ENCODE assay signal across 8 mouse cellular contexts in the genomic region with DNA sequence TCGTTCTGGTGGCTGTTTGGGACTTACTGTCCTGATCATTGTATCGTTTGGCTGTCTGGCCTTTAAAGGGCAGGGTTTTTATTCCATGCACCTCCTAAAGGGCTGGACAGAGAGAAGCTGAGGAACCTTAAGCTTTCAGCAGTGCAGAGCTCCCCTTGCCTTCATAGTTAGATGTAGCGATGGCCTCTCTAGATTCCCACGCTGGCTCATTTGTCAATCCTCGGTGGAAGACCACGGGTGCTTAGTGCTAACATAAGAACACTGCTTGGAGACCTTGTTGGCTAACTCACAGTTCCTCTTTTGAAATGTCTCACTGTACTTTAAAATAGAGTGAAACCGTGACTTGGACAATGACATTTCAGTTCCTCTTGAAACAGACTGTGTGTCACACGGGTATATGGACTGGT. TPM values are rescaled to one million over a fixed set of nuclear protein-coding genes. Genes with fewer than 3 reads are reported as not detected.
A peak's percentile ranks its signal among the peaks of the same experiment; 100 is the strongest.
DNase-seq lines count a peak whose midpoint lies in the region.

No protein-coding gene starts in this region.

- DNase-seq in adrenal gland, adult 2 months = peak; percentile 28
- DNase-seq in adrenal gland, postnatal 25 days = no peak
- peak; percentile 33 for DNase-seq in layer of hippocampus, adult 9-10 months (ENCODE audit: low spot score)
- DNase-seq in layer of hippocampus, adult 18-20 months (ENCODE audit: low spot score in 2 of 2) = no peak
- DNase-seq in Muller cell, postnatal 12 days (ENCODE audit: inconsistent ontology term) = peak; percentile 50
- peak; percentile 52 for DNase-seq in lung, postnatal 36 days
- no peak for DNase-seq in right cerebral cortex, postnatal 14 days
- no peak for DNase-seq in cerebellum, postnatal 10 days

RNA-seq across cellular contexts. Expression of a gene that starts 29.4 kb away (rescaled TPM):
- 100 to 1,000 TPM in 1 of 2 experiments, 10 to 100 TPM in 1; 84.0 to 110 TPM for total RNA-seq in adrenal gland, adult 2 months (2021)
- polyA plus RNA-seq in adrenal gland, adult 2 months (2012; rRNA removed) = 6.7 and 8.5 TPM in 2 replicates
- 112 and 131 TPM in 2 replicates for total RNA-seq in adrenal gland, postnatal 25 days (2021)
- total RNA-seq in layer of hippocampus, adult 18-20 months (2021) = 100 to 1,000 TPM; 128 to 134 TPM

Comparison
In these comparisons a context has a peak if more than half of its experiments do, and no peak if none do; other contexts are left out.
1. DNase-seq: peak in adrenal gland, adult 2 months (single experiment), layer of hippocampus, adult 9-10 months (single experiment), Muller cell, postnatal 12 days (single experiment) and lung, postnatal 36 days (single experiment); none in adrenal gland, postnatal 25 days (single experiment), layer of hippocampus, adult 18-20 months (0 of 2), right cerebral cortex, postnatal 14 days (single experiment) and cerebellum, postnatal 10 days (0 of 2).